Mouse (Mus musculus) thymus, postnatal 36 days (tissue): ENCODE data around the gene Paqr6.

Source experiments
- DNase-seq, 2 experiments: peaks; one replicate each; pipeline ENCODE4 v3.0.0; 2022; ENCODE audit warnings: mixed read lengths in 2 of 2

Gene Paqr6

GRCm38 (mm10) chr3:88412636-88413035 is 48.3 kb downstream of the Paqr6 start:
- no peak for DNase-seq

GRCm38 (mm10) chr3:88415668-88416067 is 51.3 kb downstream of the Paqr6 start:
- no peak for DNase-seq

- no peak for DNase-seq
Measured at GRCm38 (mm10) chr3:88418016-88418415, 53.6 kb downstream of the Paqr6 start.
